Mouse (Mus musculus): ENCODE measurements at regions not wholly inside any gene's neighbourhood (a gene's known extent, or its start where the extent isn't known, plus 50 kb on each side); places are given as distances from the start of the nearest gene placed in this dataset.
"Not testable (repeated sequence)": the region's sequence is repeated elsewhere in the genome, so short reads cannot be mapped to it uniquely, and the experiment has no call there.

DNA sequence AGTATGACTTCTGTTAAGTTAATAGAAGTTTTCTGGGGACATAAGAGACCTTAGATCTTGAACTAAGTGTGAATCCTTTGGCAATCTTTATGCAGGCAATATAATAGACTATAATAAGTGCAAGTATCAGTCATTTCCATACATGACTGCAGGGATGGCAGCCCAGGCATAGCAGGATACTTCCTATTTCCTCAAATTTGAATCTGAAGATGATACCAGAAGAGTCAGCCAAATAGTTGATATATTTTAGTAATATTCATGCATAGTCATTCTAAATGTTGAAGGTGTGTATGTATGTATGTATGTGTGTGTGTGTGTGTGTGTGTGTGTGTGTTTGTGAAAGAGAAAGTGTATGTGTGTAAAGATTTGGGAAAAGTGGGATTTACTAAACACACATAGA lies 64.3 kb downstream of the Prl2c2 start:
- not testable (repeated sequence) for DNase-seq

DNA sequence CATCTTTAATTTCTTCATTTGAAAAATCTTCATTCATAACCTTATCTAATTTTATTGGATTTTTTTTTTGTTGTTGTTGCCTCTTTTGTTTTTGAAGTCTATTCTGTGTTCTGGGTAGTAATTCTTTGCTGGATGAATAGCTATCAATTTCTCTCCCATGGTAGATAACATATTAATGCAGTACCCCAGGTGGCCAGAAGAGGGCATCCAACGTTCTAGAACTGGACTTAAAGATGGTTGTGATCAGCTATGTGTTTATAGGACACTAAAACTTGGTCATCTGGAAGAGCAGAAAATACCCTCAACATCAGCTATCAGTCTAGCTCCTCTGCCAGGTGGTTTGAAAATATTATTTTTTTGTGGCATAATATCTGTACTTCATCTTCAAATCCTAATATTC lies 70.1 kb downstream of the Prl2c2 start:
- peak in 1 of 2 experiments; percentile 55 for DNase-seq

DNA sequence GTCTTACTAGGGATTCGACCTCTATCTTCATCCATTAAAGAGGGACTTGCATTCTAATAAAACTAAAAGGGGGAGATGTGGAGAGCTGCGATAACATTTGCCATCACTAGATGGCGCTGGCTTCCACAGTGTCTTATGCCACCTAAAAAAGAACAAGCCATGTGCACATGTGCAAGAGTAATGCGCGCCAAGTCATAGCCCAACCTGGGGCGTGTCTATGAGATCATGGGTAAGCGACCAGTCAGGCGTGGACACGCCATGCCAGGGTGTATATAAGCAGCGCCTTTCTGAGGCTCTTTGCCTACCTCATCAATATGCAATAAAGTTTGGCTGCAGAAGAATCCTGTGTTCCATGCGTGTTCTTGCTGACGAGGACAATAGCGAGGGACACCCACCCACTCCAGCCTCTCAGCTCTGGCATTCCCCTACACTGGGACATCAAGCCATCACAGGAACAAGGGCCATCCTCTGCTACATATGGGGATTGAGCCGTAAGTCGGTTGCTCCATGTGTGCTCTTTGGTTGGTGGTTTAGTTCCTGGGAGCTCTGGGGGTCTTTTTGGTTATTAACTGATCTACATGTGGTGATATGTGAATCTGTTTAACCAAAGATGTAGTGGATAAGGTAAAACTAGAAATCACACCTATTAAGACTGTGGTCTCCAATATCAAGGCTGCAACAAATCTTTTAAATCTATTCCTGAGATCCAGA lies 73.1 kb downstream of the Prl2c2 start:
- not testable (repeated sequence) for DNase-seq

DNA sequence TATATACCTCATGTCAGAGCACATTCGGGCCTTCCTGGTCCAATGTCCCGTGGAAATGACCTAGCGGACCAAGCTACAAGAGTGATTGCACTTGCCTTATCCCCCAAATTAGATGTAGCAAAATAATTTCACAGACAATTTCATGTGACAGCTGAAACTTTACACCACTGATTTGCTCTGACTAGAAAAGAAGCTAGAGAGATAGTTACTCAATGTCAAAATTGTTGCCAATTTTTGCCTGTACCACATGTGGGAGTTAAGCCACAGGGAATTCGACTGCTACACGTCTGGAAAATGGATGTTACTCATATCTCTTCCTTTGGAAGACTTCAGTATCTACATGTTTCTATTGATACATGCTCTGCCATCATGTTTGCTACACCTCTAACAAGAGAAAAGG lies 74.6 kb downstream of the Prl2c2 start:
- DNase-seq, result no peak

DNA sequence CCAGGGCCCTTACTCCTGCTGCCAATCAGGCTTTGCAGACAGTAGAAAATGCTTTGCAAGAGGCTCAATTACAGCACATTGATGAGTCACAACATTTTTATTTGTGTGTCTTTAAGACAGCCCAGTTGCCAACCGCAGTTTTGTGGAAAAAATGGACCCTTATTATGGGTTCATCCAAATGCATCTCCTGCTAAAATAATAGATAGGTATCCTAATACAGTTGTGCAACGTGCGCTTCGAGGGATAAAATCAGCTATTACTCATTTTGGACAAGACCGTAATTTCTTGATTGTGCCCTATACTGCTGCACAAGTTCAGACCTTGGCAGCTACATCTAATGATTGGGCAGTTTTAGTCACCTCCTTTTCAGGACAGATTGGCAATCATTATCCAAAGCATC lies 75.4 kb downstream of the Prl2c2 start:
- no peak for DNase-seq

DNA sequence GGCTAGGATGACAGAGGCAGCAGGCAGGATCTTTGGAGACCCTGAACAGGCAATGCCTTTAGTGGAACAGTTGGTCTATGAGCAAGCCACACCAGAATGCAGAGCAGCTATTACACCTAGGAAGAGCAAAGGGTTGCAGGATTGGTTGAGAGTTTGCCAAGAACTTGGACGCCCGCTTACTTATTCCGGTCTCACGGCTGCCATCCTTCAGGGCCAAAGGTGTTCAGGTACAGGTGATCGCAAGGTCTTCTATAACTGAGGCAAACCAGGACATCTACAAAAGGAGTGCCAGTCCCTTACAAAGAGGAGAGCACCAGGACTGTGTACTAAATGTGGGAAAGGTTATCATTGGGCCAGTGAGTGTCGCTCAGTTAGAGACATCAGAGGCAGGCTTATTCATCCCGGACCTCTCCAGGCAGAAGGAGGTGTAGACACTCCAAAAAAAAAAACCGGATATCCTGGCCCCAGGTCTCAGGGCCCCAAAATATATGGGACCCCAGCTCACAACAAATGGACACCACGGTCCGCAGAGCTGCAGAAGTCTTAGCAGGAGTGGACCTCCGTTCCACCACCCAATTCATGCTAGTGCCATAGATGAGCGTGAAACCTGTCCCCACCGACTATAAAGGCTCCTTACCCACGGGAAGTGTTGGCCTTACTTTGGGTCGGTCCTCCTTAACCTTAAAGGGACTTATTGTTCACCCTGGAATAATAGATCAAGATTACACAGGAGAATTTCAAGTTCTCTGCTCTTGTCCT lies 77.4 kb downstream of the Prl2c2 start:
- DNase-seq, result no peak

- no peak for DNase-seq
These were observed 79.6 kb downstream of the Prl2c2 start for GRCm38 (mm10) chr13:12925604-12926003.

DNA sequence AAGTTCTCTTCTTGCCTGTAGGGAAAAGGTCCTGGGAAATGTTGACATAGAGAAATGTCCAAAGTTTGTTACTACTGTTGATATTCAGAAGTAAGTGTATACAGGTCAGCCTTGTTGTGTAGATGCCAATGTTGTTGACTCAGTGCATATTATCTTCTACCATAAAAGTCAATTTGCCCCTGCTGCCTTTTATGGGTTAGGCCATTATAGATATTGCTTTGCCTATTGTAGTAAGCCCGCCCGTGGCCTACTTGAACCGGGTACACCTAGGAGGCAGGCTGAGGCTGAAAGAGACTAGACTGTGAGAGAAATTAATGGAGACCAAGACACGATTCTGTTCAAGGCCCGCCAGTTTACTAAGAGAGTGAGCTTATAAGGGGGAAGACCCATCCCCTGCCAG lies 92.3 kb downstream of the Prl2c2 start:
- no peak for DNase-seq

DNA sequence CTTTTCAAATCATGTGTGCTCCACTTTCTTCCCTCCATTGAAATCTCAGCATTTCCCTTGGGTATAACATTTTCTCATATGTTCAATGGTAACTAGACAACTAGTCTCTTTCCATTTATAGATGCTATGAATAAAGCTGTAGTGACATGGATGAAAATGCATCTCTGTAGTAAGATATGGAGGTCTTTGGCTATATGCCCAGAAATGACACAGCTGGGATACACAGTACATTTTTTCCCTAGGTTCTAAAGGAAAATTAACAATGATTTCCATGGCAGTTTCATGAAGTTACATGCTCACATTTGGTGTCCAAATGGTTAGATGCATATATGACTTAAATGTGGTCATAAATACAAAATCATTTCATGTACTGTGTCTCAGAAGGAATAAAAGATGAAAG lies 99.0 kb downstream of the Prl2c2 start:
- no peak for DNase-seq

DNA sequence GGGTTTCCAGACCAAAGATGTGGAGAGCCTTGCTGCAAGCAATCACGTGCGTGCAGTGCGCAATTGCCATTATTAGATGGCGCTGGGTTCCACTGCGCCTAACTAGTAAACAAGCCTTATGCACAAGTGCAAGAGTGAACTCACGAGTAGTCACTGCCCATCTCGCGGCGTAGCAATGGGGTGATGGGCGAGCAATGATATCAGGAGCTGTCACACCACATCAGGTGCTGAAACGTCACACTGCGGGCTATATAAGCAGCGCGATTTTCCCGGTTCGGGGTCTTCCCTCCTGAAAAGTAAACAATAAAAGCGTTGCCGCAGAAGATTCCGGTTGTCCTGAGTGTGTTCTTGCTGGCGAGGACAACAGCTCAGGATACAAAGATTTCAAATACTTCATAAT lies 89.8 kb upstream of the Prl2c3 start:
- peak in 1 of 2 experiments; percentile 38 for DNase-seq

GRCm38 (mm10) chr13:12879506-12879905 lies 79.6 kb upstream of the Prl2c3 start:
- DNase-seq, result not testable (repeated sequence)

GRCm38 (mm10) chr13:12864946-12865345 lies 65.1 kb upstream of the Prl2c3 start:
- not testable (repeated sequence) for DNase-seq

DNA sequence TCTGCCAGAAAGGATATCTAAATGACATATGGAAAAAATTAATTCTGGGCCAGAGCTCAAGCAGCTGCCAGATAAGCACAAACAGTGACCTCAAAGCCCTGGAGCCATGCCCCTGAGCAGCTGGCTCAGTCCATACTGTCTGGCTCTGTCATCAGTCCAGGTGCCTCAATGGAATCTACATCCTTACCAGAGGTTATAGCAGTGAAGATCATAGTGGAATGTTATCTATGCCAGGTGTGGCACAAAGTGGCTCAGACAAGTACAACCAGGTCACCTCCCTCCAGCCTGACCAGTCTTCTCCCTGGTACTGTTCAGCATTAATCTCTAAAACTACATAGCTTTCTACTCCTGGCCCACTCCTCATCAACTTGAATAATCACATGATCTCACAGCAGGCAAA lies 64.4 kb upstream of the Prl2c3 start:
- no peak for DNase-seq

DNA sequence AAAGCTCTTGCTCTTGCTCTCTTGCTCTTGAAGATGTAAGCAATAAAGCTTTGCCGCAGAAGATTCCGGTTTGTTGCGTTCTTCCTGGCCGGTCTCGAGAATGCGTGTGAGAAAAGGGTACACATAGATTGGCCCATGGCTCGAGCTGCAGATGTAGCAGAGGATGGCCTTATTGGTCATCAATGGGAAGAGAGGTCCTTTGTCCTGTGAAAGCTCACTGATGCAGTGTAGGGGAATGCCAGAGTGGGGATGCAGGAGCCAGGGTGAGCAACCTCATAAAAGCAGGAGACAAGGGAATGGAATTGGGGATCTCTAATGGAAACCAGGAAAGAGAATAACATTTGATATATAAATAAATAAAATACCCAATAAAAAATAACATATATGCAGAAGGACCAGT lies 63.7 kb upstream of the Prl2c3 start:
- DNase-seq, result not testable (repeated sequence)

GRCm38 (mm10) chr13:12860954-12861353 lies 61.1 kb upstream of the Prl2c3 start:
- DNase-seq, result not testable (repeated sequence)

- DNase-seq, result not testable (repeated sequence)
These were observed 60.1 kb upstream of the Prl2c3 start for GRCm38 (mm10) chr13:12859930-12860329.
